Mouse (Mus musculus) small intestine, adult 2 months (tissue): ENCODE measurements at regions not wholly inside any gene's neighbourhood (a gene's known extent, or its start where the extent isn't known, plus 50 kb on each side); places are given as distances from the start of the nearest gene placed in this dataset.

Experiments
- CTCF ChIP-seq: fragments of 200-500 bp; IDR thresholded peaks from 2 replicates; pipeline ENCODE4 v1.5.1; 2012; ENCODE audit warnings: low read depth, mild to moderate bottlenecking, control low read depth, inconsistent platforms, low read length, moderate library complexity, mixed read lengths; ENCODE audit not compliant: insufficient replicate concordance, insufficient read length; ENCODE audit errors: extremely low read depth
- POLR2A ChIP-seq: fragments of 200-500 bp; IDR thresholded peaks from 2 replicates; pipeline ENCODE4 v1.6.1; 2012; ENCODE audit warnings: low read depth, mild to moderate bottlenecking, control low read depth, inconsistent platforms, low read length, moderate library complexity

GRCm38 (mm10) chr13:73159865-73160264 lies 100.4 kb upstream of the Irx4 start:
- TF ChIP-seq CTCF (no peak), POLR2A (no peak)
